Mouse (Mus musculus): ENCODE data around the gene Olfr9. TPM values are rescaled to one million over a fixed set of nuclear protein-coding genes. Genes with fewer than 3 reads are reported as not detected.
A peak's percentile ranks its signal among the peaks of the same experiment; 100 is the strongest.
"Not testable (repeated sequence)": the region's sequence is repeated elsewhere in the genome, so short reads cannot be mapped to it uniquely, and the experiment has no call there.

Gene Olfr9
- polyA plus RNA-seq, 1 experiment from 2014 or later: not detected

DNA sequence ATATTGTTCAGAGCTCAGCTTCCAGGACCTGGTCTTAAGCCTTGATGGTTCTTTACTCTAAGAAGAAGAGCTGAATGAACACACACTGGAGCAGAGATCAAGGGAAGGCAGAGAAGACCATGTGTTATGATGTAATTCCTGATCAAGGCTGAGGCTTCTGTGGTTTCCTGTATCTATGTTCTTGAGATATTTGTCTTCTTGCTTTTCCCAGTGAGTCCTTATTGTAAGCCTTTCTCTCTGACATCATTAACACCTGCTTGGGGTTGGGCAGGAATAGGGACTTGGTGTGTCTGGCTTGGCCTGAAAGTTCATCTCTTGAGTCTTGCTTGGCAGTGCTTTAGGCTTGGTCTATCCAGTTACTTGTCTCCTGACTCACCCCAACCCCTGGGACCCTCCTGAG is 1.8 kb downstream of the Olfr9 start:
- no peak overlapping the region for H3K4me3 ChIP-seq (replicated peaks; ENCODE audit: low read length)
- no peak overlapping the region for H3K27ac ChIP-seq (ENCODE audit: low read length)
- no peaks in the 10 kb centered on the region for H3K27me3 ChIP-seq (ENCODE audit: control insufficient read depth, insufficient read depth, low read length)
- no peak overlapping the region for H3K4me2 ChIP-seq (ENCODE audit: low read depth, low read length)
- ATAC-seq (ENCODE audit: insufficient read depth, low FRiP score): no peak
- H3K9ac ChIP-seq (ENCODE audit: low read length): no peak overlapping the region
- no peaks in the 10 kb centered on the region for H3K4me1 ChIP-seq (ENCODE audit: control insufficient read depth, insufficient read depth, low read length)
- no peaks in the 10 kb centered on the region for H3K9me3 ChIP-seq (replicated peaks; ENCODE audit: control insufficient read depth, low read length)
- H3K36me3 ChIP-seq (ENCODE audit: control insufficient read depth, insufficient read depth, low read length): no peaks in the 10 kb centered on the region

GRCm38 (mm10) chr10:128995796-128996195 is 6.6 kb downstream of the Olfr9 start:
- no peaks in the 10 kb centered on the region for H3K27me3 ChIP-seq (ENCODE audit: control insufficient read depth, insufficient read depth, low read length)
- no peak for ATAC-seq (ENCODE audit: insufficient read depth, low FRiP score)
- no peak overlapping the region for H3K4me2 ChIP-seq (ENCODE audit: low read depth, low read length)
- H3K9me3 ChIP-seq (replicated peaks; ENCODE audit: control insufficient read depth, low read length): no peaks in the 10 kb centered on the region
- no peak overlapping the region for H3K4me3 ChIP-seq (replicated peaks; ENCODE audit: low read length)
- no peak overlapping the region for H3K27ac ChIP-seq (ENCODE audit: low read length)
- H3K9ac ChIP-seq (ENCODE audit: low read length): no peak overlapping the region
- H3K36me3 ChIP-seq (ENCODE audit: control insufficient read depth, insufficient read depth, low read length): no peaks in the 10 kb centered on the region
- H3K4me1 ChIP-seq (ENCODE audit: control insufficient read depth, insufficient read depth, low read length): no peaks in the 10 kb centered on the region
- 75% methylated on average over 1 of the region's 1 CpGs for WGBS

GRCm38 (mm10) chr10:128996523-128997040 is 7.4 kb downstream of the Olfr9 start:
- 70% methylated on average over 4 of the region's 4 CpGs for WGBS
- H3K4me1 ChIP-seq (ENCODE audit: control insufficient read depth, insufficient read depth, low read length): no peaks in the 10 kb centered on the region
- no peak overlapping the region for H3K27ac ChIP-seq (ENCODE audit: low read length)
- H3K36me3 ChIP-seq (ENCODE audit: control insufficient read depth, insufficient read depth, low read length): no peaks in the 10 kb centered on the region
- H3K27me3 ChIP-seq (ENCODE audit: control insufficient read depth, insufficient read depth, low read length): no peaks in the 10 kb centered on the region
- no peak; the same call in 1 of the 2 replicates for ATAC-seq (ENCODE audit: insufficient read depth, low FRiP score)
- no peaks in the 10 kb centered on the region for H3K9me3 ChIP-seq (replicated peaks; ENCODE audit: control insufficient read depth, low read length)
- no peak overlapping the region for H3K4me2 ChIP-seq (ENCODE audit: low read depth, low read length)
- H3K4me3 ChIP-seq (replicated peaks; ENCODE audit: low read length): no peak overlapping the region
- H3K9ac ChIP-seq (ENCODE audit: low read length): no peak overlapping the region

GRCm38 (mm10) chr10:129004032-129004920 is 15.0 kb downstream of the Olfr9 start:
- peak; percentile 58; the same call in 1 of the 2 replicates for ATAC-seq (ENCODE audit: insufficient read depth, low FRiP score)
- Histone ChIP-seq H3K9me3 (replicated peaks; ENCODE audit: control insufficient read depth, low read length) (0 out of 2 replicates have a peak, but pooled peaks cover 3% of the 10 kb centered on the region), H3K4me2 (ENCODE audit: low read depth, low read length) (no peak overlapping the region), H3K27ac (ENCODE audit: low read length) (no peak overlapping the region), H3K36me3 (ENCODE audit: control insufficient read depth, insufficient read depth, low read length) (no peaks in the 10 kb centered on the region), H3K4me3 (replicated peaks; ENCODE audit: low read length) (no peak overlapping the region), H3K4me1 (ENCODE audit: control insufficient read depth, insufficient read depth, low read length) (no peaks in the 10 kb centered on the region), H3K27me3 (ENCODE audit: control insufficient read depth, insufficient read depth, low read length) (no peaks in the 10 kb centered on the region), H3K9ac (ENCODE audit: low read length) (no peak overlapping the region)
- WGBS: 68% methylated on average over 14 of the region's 14 CpGs

GRCm38 (mm10) chr10:129010288-129010841 is 21.1 kb downstream of the Olfr9 start, which contains the start of gene Olfr763:
TSS of gene Olfr763 (plus strand) at chr10:129010791.
- no peaks in the 10 kb centered on the region for H3K27me3 ChIP-seq (ENCODE audit: control insufficient read depth, insufficient read depth, low read length)
- H3K4me1 ChIP-seq (ENCODE audit: control insufficient read depth, insufficient read depth, low read length): no peaks in the 10 kb centered on the region
- H3K36me3 ChIP-seq (ENCODE audit: control insufficient read depth, insufficient read depth, low read length): no peaks in the 10 kb centered on the region
- H3K4me2 ChIP-seq (ENCODE audit: low read depth, low read length): no peak within 1 kb of the TSS
- no peak for ATAC-seq (ENCODE audit: insufficient read depth, low FRiP score)
- 0 out of 2 replicates have a peak, but pooled peaks cover 3% of the 10 kb centered on the region for H3K9me3 ChIP-seq (replicated peaks; ENCODE audit: control insufficient read depth, low read length)
- H3K9ac ChIP-seq (ENCODE audit: low read length): no peak within 1 kb of the TSS
- H3K27ac ChIP-seq (ENCODE audit: low read length): no peak within 1 kb of the TSS
- WGBS: 61% methylated on average over 2 of the region's 2 CpGs
- no peak within 1 kb of the TSS for H3K4me3 ChIP-seq (replicated peaks; ENCODE audit: low read length)

GRCm38 (mm10) chr10:129011511-129011910 is 22.3 kb downstream of the Olfr9 start:
- not testable (repeated sequence) for H3K9me3 ChIP-seq (replicated peaks; ENCODE audit: control insufficient read depth, low read length); H3K4me2 ChIP-seq (ENCODE audit: low read depth, low read length); H3K36me3 ChIP-seq (ENCODE audit: control insufficient read depth, insufficient read depth, low read length); ATAC-seq (ENCODE audit: insufficient read depth, low FRiP score); H3K27me3 ChIP-seq (ENCODE audit: control insufficient read depth, insufficient read depth, low read length); H3K4me1 ChIP-seq (ENCODE audit: control insufficient read depth, insufficient read depth, low read length); H3K27ac ChIP-seq (ENCODE audit: low read length); H3K4me3 ChIP-seq (replicated peaks; ENCODE audit: low read length); H3K9ac ChIP-seq (ENCODE audit: low read length)
- WGBS: 60% methylated on average over 2 of the region's 5 CpGs

DNA sequence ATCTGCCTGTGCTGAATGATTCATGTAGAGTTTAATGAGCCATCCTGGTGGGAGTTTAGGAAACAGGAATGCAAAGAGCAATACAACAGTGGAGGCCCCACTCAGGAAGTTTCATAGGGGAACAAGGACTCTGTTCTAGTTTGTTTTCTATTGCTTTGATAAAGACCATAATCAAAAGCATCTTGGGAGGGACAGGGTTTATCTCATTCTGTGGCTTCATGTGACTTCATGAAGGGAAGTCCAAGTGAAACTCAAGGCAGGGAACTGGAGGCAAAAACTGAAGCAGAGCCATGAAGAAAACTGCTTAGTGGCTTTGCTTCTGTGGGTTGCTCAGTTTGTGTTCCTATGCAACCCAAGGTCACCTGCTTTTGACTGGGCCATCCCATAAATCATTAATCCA is 25.2 kb downstream of the Olfr9 start:
- Histone ChIP-seq H3K27ac (ENCODE audit: low read length) (no peak overlapping the region), H3K27me3 (ENCODE audit: control insufficient read depth, insufficient read depth, low read length) (no peaks in the 10 kb centered on the region), H3K9ac (ENCODE audit: low read length) (no peak overlapping the region), H3K36me3 (ENCODE audit: control insufficient read depth, insufficient read depth, low read length) (no peaks in the 10 kb centered on the region), H3K4me1 (ENCODE audit: control insufficient read depth, insufficient read depth, low read length) (no peaks in the 10 kb centered on the region), H3K4me2 (ENCODE audit: low read depth, low read length) (no peak overlapping the region), H3K9me3 (replicated peaks; ENCODE audit: control insufficient read depth, low read length) (no peaks in the 10 kb centered on the region), H3K4me3 (replicated peaks; ENCODE audit: low read length) (no peak overlapping the region)
- no peak for ATAC-seq (ENCODE audit: insufficient read depth, low FRiP score)

DNA sequence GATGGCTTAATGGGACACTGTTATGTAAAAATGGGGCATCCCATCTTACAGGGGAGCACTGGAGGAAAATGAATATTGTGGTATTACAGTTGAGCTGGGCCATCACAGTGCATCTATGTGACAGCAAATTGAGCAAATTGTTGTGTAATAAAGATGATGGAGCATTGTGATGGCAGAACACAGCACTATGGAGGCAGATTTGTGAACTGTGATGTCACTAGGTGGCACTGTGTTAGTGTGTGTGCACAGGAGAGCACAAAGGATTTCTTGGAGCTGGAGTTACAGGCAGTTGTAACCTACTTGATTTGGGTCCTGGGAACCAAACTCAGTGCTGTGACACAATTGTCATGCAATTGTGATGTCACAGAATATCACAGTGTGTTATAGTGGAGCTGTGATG is 34.1 kb downstream of the Olfr9 start:
- no peak overlapping the region for H3K27ac ChIP-seq (ENCODE audit: low read length)
- no peaks in the 10 kb centered on the region for H3K36me3 ChIP-seq (ENCODE audit: control insufficient read depth, insufficient read depth, low read length)
- H3K27me3 ChIP-seq (ENCODE audit: control insufficient read depth, insufficient read depth, low read length): no peaks in the 10 kb centered on the region
- H3K9me3 ChIP-seq (replicated peaks; ENCODE audit: control insufficient read depth, low read length): no peaks in the 10 kb centered on the region
- H3K4me3 ChIP-seq (replicated peaks; ENCODE audit: low read length): no peak overlapping the region
- no peak overlapping the region for H3K4me2 ChIP-seq (ENCODE audit: low read depth, low read length)
- ATAC-seq (ENCODE audit: insufficient read depth, low FRiP score): no peak
- no peaks in the 10 kb centered on the region for H3K4me1 ChIP-seq (ENCODE audit: control insufficient read depth, insufficient read depth, low read length)
- H3K9ac ChIP-seq (ENCODE audit: low read length): no peak overlapping the region

- H3K4me2 ChIP-seq (ENCODE audit: low read depth, low read length): no peak overlapping the region
- H3K9ac ChIP-seq (ENCODE audit: low read length): no peak overlapping the region
- H3K4me3 ChIP-seq (replicated peaks; ENCODE audit: low read length): no peak overlapping the region
- H3K36me3 ChIP-seq (ENCODE audit: control insufficient read depth, insufficient read depth, low read length): no peaks in the 10 kb centered on the region
- no peak overlapping the region for H3K27ac ChIP-seq (ENCODE audit: low read length)
- H3K9me3 ChIP-seq (replicated peaks; ENCODE audit: control insufficient read depth, low read length): no peaks in the 10 kb centered on the region
- no peaks in the 10 kb centered on the region for H3K4me1 ChIP-seq (ENCODE audit: control insufficient read depth, insufficient read depth, low read length)
- WGBS: 58% methylated on average over 3 of the region's 3 CpGs
- H3K27me3 ChIP-seq (ENCODE audit: control insufficient read depth, insufficient read depth, low read length): no peaks in the 10 kb centered on the region
- no peak for ATAC-seq (ENCODE audit: insufficient read depth, low FRiP score)
Observed at GRCm38 (mm10) chr10:129026018-129026662, 36.9 kb downstream of the Olfr9 start.
